Mouse (Mus musculus): ENCODE measurements at regions not wholly inside any gene's neighbourhood (a gene's known extent, or its start where the extent isn't known, plus 50 kb on each side); places are given as distances from the start of the nearest gene placed in this dataset.

DNA sequence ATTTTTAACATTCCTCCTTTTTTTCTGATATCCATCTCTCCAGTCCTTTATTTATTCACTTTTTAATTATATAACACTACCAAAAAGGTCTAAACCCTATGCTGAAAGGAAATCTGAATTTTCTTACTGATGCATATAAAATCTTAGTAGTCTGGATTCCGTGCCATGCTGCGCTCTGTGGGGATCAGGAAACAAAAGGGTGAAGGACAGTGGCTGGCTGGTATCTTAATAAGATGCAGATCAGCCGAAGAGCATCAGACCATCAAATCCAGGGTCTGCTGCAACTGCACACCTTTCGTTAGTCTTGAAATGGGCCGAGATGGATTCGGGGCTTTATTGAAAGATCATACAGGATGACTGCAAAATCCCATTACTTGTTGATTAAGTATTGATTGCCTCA is 740.7 kb downstream of the 5730522E02Rik start:
- no peaks in the 10 kb centered on the region for H3K9me3 ChIP-seq (ENCODE audit: control insufficient read depth, low read length)
- no peaks in the 10 kb centered on the region for H3K4me1 ChIP-seq (replicated peaks; ENCODE audit: control insufficient read depth, insufficient read depth, low read length)
- peak; percentile 4 for DNase-seq (ENCODE audit: low spot score)
- 64% methylated on average over 6 of the region's 6 CpGs for WGBS
- ATAC-seq (ENCODE audit: low FRiP score) = peak; percentile 80
- no peak overlapping the region for H3K9ac ChIP-seq (ENCODE audit: low read depth, low read length)
- H3K4me2 ChIP-seq (replicated peaks; ENCODE audit: low read depth, low read length) = no peak overlapping the region
- H3K36me3 ChIP-seq (ENCODE audit: control insufficient read depth, insufficient read depth, low read length) = no peaks in the 10 kb centered on the region
- H3K27me3 ChIP-seq (ENCODE audit: control insufficient read depth, insufficient read depth, low read length) = no peaks in the 10 kb centered on the region
- no peak overlapping the region for H3K27ac ChIP-seq (ENCODE audit: low read depth, low read length)
- H3K4me3 ChIP-seq (ENCODE audit: low read depth, low read length) = no peak overlapping the region

DNA sequence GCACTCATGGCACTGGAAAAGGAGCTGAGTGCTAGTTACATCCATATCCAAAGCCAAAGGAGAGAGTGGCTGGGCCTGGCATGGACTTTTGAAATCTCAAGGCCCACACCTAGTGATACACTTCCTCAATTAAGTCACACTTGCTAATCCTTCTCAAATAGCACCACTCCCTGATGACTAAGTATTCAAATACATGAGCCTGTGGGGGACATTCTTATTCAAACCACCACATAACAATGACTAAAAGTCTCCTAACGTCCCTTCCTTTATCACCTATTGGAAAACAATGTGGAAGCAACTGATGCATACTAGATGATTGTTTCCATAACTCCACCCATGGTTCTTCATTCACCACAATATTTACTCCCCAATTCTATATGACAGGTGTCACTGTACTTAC is 773.4 kb downstream of the 5730522E02Rik start:
- Histone ChIP-seq H3K9me3 (ENCODE audit: control insufficient read depth, low read length) (no peaks in the 10 kb centered on the region), H3K27ac (ENCODE audit: low read depth, low read length) (no peak overlapping the region), H3K9ac (ENCODE audit: low read depth, low read length) (no peak overlapping the region), H3K4me2 (replicated peaks; ENCODE audit: low read depth, low read length) (no peak overlapping the region), H3K27me3 (ENCODE audit: control insufficient read depth, insufficient read depth, low read length) (no peaks in the 10 kb centered on the region), H3K36me3 (ENCODE audit: control insufficient read depth, insufficient read depth, low read length) (no peaks in the 10 kb centered on the region), H3K4me1 (replicated peaks; ENCODE audit: control insufficient read depth, insufficient read depth, low read length) (no peaks in the 10 kb centered on the region), H3K4me3 (ENCODE audit: low read depth, low read length) (no peak overlapping the region)
- ATAC-seq (ENCODE audit: low FRiP score) = no peak
- DNase-seq (ENCODE audit: low spot score) = no peak
- 71% methylated on average over 1 of the region's 1 CpGs for WGBS

DNA sequence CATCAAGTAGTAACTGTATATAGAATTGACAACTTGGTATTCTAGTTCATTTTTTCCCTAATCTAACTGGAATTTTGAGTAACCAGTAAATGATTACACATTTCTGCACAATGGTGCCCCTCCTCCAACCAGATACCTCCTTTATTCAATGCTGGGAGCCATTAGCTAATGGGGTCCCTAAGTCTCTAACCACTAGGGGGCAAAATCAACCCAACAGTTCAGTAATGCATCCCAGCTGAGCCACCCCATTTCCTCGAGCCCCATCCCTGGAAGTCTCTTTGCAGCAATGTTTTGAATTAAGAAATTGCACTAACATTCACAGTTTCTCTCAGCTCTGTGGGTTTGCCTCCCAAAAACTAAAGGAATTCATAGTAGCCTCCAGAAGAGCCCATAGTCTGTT is 774.9 kb downstream of the 5730522E02Rik start:
- ATAC-seq (ENCODE audit: low FRiP score) (no peak), DNase-seq (ENCODE audit: low spot score) (peak; percentile 13)
- Histone ChIP-seq H3K4me3 (ENCODE audit: low read depth, low read length) (no peak overlapping the region), H3K9me3 (ENCODE audit: control insufficient read depth, low read length) (no peaks in the 10 kb centered on the region), H3K4me1 (replicated peaks; ENCODE audit: control insufficient read depth, insufficient read depth, low read length) (no peaks in the 10 kb centered on the region), H3K27me3 (ENCODE audit: control insufficient read depth, insufficient read depth, low read length) (no peaks in the 10 kb centered on the region), H3K9ac (ENCODE audit: low read depth, low read length) (no peak overlapping the region), H3K36me3 (ENCODE audit: control insufficient read depth, insufficient read depth, low read length) (no peaks in the 10 kb centered on the region), H3K27ac (ENCODE audit: low read depth, low read length) (no peak overlapping the region), H3K4me2 (replicated peaks; ENCODE audit: low read depth, low read length) (no peak overlapping the region)
- WGBS = 50% methylated on average over 1 of the region's 1 CpGs

DNA sequence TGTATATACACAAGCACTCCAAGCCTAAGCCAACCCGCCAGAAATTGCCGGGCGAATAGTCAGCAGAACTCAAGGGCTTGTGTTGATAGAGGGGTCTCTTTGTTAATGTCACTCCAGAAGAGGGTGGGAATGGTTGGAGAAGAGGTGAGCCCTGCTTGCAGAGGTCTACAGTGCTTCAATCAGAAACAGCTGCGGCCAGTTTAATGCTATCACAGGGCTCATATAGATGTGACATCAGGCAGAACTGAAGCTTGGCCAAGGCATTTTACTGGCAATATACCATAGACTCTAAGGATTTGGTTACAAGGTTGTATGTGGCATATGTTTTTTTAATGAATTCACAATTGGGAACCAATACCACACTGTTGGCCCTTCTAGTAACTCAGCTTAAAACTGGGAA is 787.4 kb downstream of the 5730522E02Rik start:
- no peaks in the 10 kb centered on the region for H3K9me3 ChIP-seq (ENCODE audit: control insufficient read depth, low read length)
- DNase-seq (ENCODE audit: low spot score) (no peak), ATAC-seq (ENCODE audit: low FRiP score) (no peak)
- 92% methylated on average over 4 of the region's 4 CpGs for WGBS
- H3K27me3 ChIP-seq (ENCODE audit: control insufficient read depth, insufficient read depth, low read length) = no peaks in the 10 kb centered on the region
- H3K27ac ChIP-seq (ENCODE audit: low read depth, low read length) = no peak overlapping the region
- no peak overlapping the region for H3K4me2 ChIP-seq (replicated peaks; ENCODE audit: low read depth, low read length)
- H3K4me1 ChIP-seq (replicated peaks; ENCODE audit: control insufficient read depth, insufficient read depth, low read length) = no peaks in the 10 kb centered on the region
- no peak overlapping the region for H3K4me3 ChIP-seq (ENCODE audit: low read depth, low read length)
- no peak overlapping the region for H3K9ac ChIP-seq (ENCODE audit: low read depth, low read length)
- H3K36me3 ChIP-seq (ENCODE audit: control insufficient read depth, insufficient read depth, low read length) = no peaks in the 10 kb centered on the region

DNA sequence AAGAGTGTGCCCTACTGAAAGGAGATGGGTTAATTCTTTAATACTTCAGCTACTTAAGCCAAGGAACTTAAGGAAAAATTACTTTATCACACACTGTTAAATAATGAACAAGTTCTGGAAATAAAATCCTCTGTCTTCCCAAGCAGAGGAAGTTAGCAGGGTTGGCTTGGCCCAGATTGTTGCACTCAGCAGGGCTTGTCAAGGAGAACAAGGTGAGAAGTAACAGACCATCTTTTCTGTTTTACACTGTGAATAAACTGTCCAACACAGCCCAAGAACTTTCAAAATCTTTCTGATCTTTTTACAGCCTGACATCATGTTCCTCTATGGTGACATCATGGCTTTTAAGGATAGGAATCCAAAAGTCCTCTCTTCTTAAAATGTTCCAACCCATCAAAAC is 789.1 kb downstream of the 5730522E02Rik start:
- Histone ChIP-seq H3K4me3 (ENCODE audit: low read depth, low read length) (no peak overlapping the region), H3K9me3 (ENCODE audit: control insufficient read depth, low read length) (no peaks in the 10 kb centered on the region), H3K9ac (ENCODE audit: low read depth, low read length) (no peak overlapping the region), H3K27me3 (ENCODE audit: control insufficient read depth, insufficient read depth, low read length) (no peaks in the 10 kb centered on the region), H3K36me3 (ENCODE audit: control insufficient read depth, insufficient read depth, low read length) (no peaks in the 10 kb centered on the region), H3K4me2 (replicated peaks; ENCODE audit: low read depth, low read length) (no peak overlapping the region), H3K27ac (ENCODE audit: low read depth, low read length) (no peak overlapping the region), H3K4me1 (replicated peaks; ENCODE audit: control insufficient read depth, insufficient read depth, low read length) (no peaks in the 10 kb centered on the region)
- ATAC-seq (ENCODE audit: low FRiP score) (no peak), DNase-seq (ENCODE audit: low spot score) (no peak)

DNA sequence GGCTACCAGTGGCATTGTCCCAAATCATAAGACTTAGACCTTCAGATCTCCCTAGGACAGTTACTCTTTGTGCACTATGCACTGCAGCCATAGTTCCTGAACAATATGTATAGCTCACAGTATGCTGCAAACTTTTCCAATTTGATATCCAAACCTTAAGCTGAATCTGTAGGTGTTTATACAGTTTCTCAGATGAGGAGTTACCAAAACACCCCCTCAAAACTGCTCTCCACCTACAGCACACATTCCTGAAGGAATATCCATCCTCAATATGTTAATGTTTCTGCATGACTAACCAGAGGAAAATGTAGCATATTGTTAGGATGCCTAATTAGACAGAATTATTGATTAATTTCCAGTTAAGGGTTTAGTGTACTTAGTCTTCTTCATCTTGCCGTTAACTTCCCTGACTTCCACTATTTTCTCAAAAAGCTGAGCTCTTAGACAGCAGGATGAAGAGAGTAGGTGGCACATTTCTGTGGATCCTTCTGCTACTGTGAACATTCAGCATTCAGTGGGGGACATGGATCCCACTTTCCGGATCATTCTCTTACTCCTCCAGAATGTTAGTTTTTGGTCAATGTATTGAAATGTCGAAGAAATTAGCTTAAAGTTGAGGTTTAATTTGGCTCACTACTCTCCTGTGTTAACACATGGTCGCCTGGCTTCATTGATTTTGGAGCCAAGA is 800.0 kb downstream of the 5730522E02Rik start:
- no peak for DNase-seq (ENCODE audit: low spot score)
- Histone ChIP-seq H3K4me1 (replicated peaks; ENCODE audit: control insufficient read depth, insufficient read depth, low read length) (no peaks in the 10 kb centered on the region), H3K4me2 (replicated peaks; ENCODE audit: low read depth, low read length) (no peak overlapping the region), H3K4me3 (ENCODE audit: low read depth, low read length) (no peak overlapping the region), H3K27ac (ENCODE audit: low read depth, low read length) (no peak overlapping the region), H3K27me3 (ENCODE audit: control insufficient read depth, insufficient read depth, low read length) (no peaks in the 10 kb centered on the region), H3K9me3 (ENCODE audit: control insufficient read depth, low read length) (no peaks in the 10 kb centered on the region), H3K36me3 (ENCODE audit: control insufficient read depth, insufficient read depth, low read length) (no peaks in the 10 kb centered on the region), H3K9ac (ENCODE audit: low read depth, low read length) (no peak overlapping the region)
- ATAC-seq (ENCODE audit: low FRiP score) = no peak
- 85% methylated on average over 4 of the region's 4 CpGs for WGBS

DNA sequence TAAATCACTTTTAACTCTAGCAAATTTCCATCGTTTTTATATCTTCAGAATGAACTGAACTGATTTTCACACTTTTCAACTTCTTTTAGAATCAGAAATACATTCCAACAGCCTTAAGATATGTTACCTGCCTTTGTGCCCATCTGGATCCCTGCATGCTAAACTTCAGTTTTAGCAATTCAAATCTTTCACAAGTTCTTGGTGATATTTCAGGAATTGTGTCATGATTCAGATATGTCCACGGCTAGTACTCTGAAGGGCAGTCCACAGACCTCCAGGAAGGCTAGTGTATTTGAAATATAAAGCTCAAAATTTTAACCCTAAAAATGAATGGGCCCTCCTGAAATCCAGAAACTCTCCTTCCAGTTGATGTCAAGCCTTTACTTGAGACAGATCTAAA is 818.9 kb downstream of the 5730522E02Rik start:
- H3K27ac ChIP-seq (ENCODE audit: low read depth, low read length) = no peak overlapping the region
- no peaks in the 10 kb centered on the region for H3K27me3 ChIP-seq (ENCODE audit: control insufficient read depth, insufficient read depth, low read length)
- H3K4me2 ChIP-seq (replicated peaks; ENCODE audit: low read depth, low read length) = no peak overlapping the region
- H3K9me3 ChIP-seq (ENCODE audit: control insufficient read depth, low read length) = no peaks in the 10 kb centered on the region
- H3K9ac ChIP-seq (ENCODE audit: low read depth, low read length) = no peak overlapping the region
- H3K36me3 ChIP-seq (ENCODE audit: control insufficient read depth, insufficient read depth, low read length) = no peaks in the 10 kb centered on the region
- WGBS = 64% methylated on average over 2 of the region's 2 CpGs
- H3K4me1 ChIP-seq (replicated peaks; ENCODE audit: control insufficient read depth, insufficient read depth, low read length) = no peaks in the 10 kb centered on the region
- no peak for ATAC-seq (ENCODE audit: low FRiP score)
- no peak for DNase-seq (ENCODE audit: low spot score)
- no peak overlapping the region for H3K4me3 ChIP-seq (ENCODE audit: low read depth, low read length)

DNA sequence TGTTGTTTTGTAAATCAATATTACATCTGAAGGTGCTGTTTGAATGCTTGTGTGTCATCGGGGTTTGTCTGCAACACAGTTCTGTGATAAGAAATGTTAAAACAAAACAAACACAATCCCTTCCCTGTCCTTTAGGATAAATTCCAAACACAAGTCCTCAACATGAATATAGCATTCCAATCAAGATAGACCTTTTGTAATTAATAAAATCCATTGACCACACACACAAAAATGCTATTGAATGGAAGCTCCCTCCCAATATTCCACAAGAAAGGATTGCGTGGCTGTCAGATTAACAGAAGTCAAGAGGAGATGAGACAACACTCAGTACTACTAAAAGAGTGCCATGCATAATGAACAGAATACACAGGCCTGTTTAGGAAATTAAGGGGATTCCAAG is 843.5 kb downstream of the 5730522E02Rik start:
- no peaks in the 10 kb centered on the region for H3K4me1 ChIP-seq (replicated peaks; ENCODE audit: control insufficient read depth, insufficient read depth, low read length)
- H3K36me3 ChIP-seq (ENCODE audit: control insufficient read depth, insufficient read depth, low read length) = no peaks in the 10 kb centered on the region
- H3K4me3 ChIP-seq (ENCODE audit: low read depth, low read length) = no peak overlapping the region
- ATAC-seq (ENCODE audit: low FRiP score) (no peak), DNase-seq (ENCODE audit: low spot score) (no peak)
- WGBS = 67% methylated on average over 2 of the region's 2 CpGs
- no peaks in the 10 kb centered on the region for H3K9me3 ChIP-seq (ENCODE audit: control insufficient read depth, low read length)
- H3K4me2 ChIP-seq (replicated peaks; ENCODE audit: low read depth, low read length) = no peak overlapping the region
- no peak overlapping the region for H3K9ac ChIP-seq (ENCODE audit: low read depth, low read length)
- H3K27me3 ChIP-seq (ENCODE audit: control insufficient read depth, insufficient read depth, low read length) = no peaks in the 10 kb centered on the region
- H3K27ac ChIP-seq (ENCODE audit: low read depth, low read length) = no peak overlapping the region

DNA sequence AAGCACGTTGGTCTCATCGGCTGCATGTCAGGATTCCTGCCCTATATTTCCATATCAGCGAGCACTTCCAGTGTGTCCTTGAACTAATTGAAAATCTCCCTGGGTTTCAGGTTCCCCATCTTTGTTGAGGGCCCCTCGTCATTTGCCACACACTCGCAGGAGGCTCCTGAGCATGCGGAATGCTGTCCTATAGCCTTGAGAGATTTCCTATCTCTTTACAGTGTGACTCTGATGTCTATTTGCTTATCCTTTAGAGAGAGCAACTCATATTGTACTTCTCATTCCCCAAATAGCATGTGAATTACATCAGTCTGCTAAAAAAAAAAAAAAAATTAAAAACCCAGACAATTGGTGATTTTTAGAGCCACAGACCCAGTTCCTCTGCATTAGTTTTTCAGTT is 845.1 kb downstream of the 5730522E02Rik start:
- 54% methylated on average over 6 of the region's 6 CpGs for WGBS
- no peak overlapping the region for H3K4me2 ChIP-seq (replicated peaks; ENCODE audit: low read depth, low read length)
- no peaks in the 10 kb centered on the region for H3K4me1 ChIP-seq (replicated peaks; ENCODE audit: control insufficient read depth, insufficient read depth, low read length)
- H3K36me3 ChIP-seq (ENCODE audit: control insufficient read depth, insufficient read depth, low read length) = no peaks in the 10 kb centered on the region
- no peaks in the 10 kb centered on the region for H3K9me3 ChIP-seq (ENCODE audit: control insufficient read depth, low read length)
- DNase-seq (ENCODE audit: low spot score) (no peak), ATAC-seq (ENCODE audit: low FRiP score) (no peak)
- no peak overlapping the region for H3K9ac ChIP-seq (ENCODE audit: low read depth, low read length)
- H3K27ac ChIP-seq (ENCODE audit: low read depth, low read length) = no peak overlapping the region
- H3K4me3 ChIP-seq (ENCODE audit: low read depth, low read length) = no peak overlapping the region
- no peaks in the 10 kb centered on the region for H3K27me3 ChIP-seq (ENCODE audit: control insufficient read depth, insufficient read depth, low read length)

Measured in hindbrain, embryonic 11.5 days (tissue).